Mouse (Mus musculus) G1E-ER4 (cell line): ENCODE measurements around the gene Fam107a. TPM values are rescaled to one million over a fixed set of nuclear protein-coding genes. Genes with fewer than 3 reads are reported as not detected.

Experiments used
- GATA1 ChIP-seq: IDR thresholded peaks from one replicate; pipeline ENCODE4 v1.8.0; 2012; ENCODE audit warnings: low read length, inconsistent platforms
- polyA plus RNA-seq: library from polyadenylated mRNA; stranded (reverse); fragments of >175 nt; gene quantifications from 2 replicates; pipeline ENCODE4 v1.2.3, GENCODE M21; 2012

Gene Fam107a
- polyA plus RNA-seq, 1 experiment, result not detected

- TF ChIP-seq GATA1, result no peak
These were observed 11.7 kb upstream of the Fam107a start for GRCm38 (mm10) chr14:8329552-8329951.

DNA sequence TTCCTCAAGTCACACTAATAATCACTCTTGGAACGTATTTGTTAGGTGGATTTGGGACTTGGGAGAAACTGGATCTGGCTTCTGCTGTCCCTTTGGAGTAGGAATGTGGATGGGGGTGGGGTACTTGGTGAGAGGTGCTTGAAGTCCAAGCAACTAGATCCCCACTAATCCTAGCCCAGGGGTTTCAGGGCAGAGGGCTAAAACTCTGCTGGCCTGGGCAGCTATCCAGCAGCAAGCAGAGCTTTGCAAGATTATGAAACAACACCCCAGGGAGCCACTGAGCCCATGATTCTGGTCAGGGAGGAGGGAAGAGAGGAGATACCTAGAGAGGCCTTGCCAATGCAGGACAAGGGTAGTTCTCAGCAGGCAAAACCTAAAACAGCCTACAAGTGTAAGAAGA is 9.5 kb upstream of the Fam107a start:
- TF ChIP-seq GATA1, result no peak

- no peak for TF ChIP-seq GATA1
These were observed 9.1 kb upstream of the Fam107a start for GRCm38 (mm10) chr14:8326961-8327360.

- no peak for TF ChIP-seq GATA1
These were observed 7.9 kb upstream of the Fam107a start for GRCm38 (mm10) chr14:8325746-8326145.

- no peak for TF ChIP-seq GATA1
These were observed 2.7 kb upstream of the Fam107a start for GRCm38 (mm10) chr14:8320528-8320927.

- no peak for TF ChIP-seq GATA1
These were observed 1.2 kb downstream of the Fam107a start for GRCm38 (mm10) chr14:8316366-8317193.

GRCm38 (mm10) chr14:8315169-8315568 is 2.7 kb downstream of the Fam107a start:
- no peak for TF ChIP-seq GATA1

DNA sequence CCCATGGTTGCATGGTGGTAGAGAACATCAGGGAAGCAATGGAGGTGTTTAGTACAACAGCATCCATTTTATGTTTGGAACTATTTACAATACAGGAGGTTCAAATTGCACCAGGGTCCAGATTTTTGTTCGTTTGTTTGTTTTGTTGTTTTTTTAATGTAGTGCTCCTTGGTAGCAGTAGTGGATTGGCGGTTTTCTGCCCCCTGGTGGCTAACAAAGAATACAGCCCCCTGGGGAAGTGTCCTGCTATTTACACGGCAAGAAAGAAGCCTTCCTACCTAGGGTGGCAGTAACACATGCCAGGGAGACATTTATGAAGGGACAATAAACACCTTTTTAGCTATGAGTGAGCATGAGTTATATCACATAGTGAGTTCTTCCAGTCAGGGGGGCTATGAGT is 3.3 kb downstream of the Fam107a start:
- TF ChIP-seq GATA1, result no peak

DNA sequence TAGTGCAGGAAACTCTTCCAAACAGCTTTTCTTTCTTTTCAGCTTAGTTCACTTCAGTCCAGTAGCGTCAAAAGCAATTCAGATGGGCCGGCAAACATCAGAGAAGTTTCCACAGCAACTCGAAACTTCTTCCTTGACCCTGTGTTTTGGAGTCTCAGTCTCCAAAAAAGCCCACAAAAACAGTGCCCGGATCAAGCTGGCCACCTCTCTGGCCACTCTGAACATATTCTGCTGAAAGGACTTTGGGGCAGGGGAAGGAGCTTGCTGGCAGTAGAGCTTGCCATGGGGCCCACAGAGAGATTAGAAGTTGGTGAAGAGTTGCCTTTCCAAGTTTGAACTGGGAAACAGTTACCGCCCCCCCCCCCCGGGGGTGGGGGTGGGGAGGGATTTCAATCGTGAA is 3.9 kb downstream of the Fam107a start:
- TF ChIP-seq GATA1, result no peak

GRCm38 (mm10) chr14:8309621-8310141 is 8.1 kb downstream of the Fam107a start:
- no peak for TF ChIP-seq GATA1

DNA sequence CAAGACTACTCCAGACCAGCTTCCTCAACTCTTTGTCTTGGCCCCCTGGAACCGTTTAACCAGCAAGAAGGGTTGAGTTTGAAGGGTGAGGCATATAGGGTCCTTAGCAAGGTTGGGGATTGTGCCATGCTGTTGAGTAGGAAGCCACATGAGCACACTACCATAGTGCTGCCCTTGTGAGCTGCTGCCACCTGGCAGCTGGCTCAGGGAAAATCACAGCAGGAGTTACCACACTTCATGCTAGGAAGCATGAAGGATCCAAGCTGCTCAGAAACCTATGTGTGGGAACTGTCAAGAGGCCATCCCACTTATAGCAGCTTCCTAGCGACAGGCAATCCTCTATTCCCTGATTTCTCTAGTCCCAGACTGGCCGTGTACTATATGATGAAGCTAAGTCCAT is 9.2 kb downstream of the Fam107a start:
- no peak for TF ChIP-seq GATA1

- TF ChIP-seq GATA1, result no peak
These were observed 10.9 kb downstream of the Fam107a start for GRCm38 (mm10) chr14:8306884-8307283.

- TF ChIP-seq GATA1, result no peak
These were observed 12.8 kb downstream of the Fam107a start for GRCm38 (mm10) chr14:8305014-8305413.

DNA sequence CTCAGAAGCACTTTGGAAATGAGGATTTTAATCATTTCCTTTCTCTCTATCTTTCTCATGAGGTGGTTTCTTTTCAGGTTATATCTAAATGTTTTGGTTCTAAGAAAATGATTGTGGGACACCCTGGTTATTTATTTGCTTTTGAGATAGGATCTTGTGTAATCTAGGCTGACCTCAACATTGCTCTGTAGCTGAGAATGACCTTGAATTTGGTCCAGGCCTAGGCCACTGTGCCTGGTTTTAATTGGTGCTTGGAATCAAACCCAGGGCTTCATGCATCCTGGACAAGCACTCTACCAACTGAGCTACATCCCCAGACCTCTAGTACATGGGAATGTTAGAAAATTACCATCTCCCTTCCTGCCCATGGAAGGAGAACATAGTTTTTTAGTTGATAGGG is 13.7 kb downstream of the Fam107a start:
- no peak for TF ChIP-seq GATA1

GRCm38 (mm10) chr14:8302687-8303086 is 15.1 kb downstream of the Fam107a start:
- no peak for TF ChIP-seq GATA1

- TF ChIP-seq GATA1, result no peak
These were observed 17.5 kb downstream of the Fam107a start for GRCm38 (mm10) chr14:8300281-8300680.

DNA sequence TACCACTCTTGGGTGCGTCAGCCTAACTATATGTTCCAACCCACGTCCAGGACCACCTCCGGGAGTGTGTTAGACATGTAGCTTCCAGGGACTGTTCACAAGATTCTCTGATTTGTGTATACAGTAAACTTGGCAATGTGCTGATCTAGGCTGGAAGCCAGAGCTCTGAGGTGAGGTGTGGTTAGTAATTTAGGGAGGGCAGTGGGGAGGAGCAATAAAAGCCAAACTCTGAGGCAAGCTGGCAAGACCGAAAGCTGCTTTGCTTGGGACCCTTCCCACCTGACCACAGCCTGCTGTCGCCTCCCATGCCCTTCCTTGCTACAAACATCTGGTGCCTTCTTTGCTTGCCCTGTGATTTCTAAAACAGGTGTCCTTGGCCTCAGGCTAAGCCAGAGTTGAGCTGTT is 19.9 kb downstream of the Fam107a start:
- TF ChIP-seq GATA1, result no peak
